Mouse (Mus musculus) telencephalon, adult 2 months (tissue): ENCODE data around the gene Klb.

ENCODE experiments used
- DNase-seq: peaks from one replicate; pipeline ENCODE4 v3.0.0-alpha.2; 2011; ENCODE audit warnings: low read depth, low spot score

Gene Klb

GRCm38 (mm10) chr5:65374746-65375145 lies 26.6 kb downstream of the Klb start:
- no peak for DNase-seq

- DNase-seq = no peak
Measured at GRCm38 (mm10) chr5:65385704-65386103, 37.6 kb downstream of the Klb start.

- no peak for DNase-seq
Measured at GRCm38 (mm10) chr5:65387008-65387867, 39.1 kb downstream of the Klb start.

- DNase-seq = peak; percentile 97
Measured at GRCm38 (mm10) chr5:65390648-65391644, 42.8 kb downstream of the Klb start, which contains the start of the genes Rpl9 and Lias. Gene Rpl9, minus strand, starts transcription at chr5:65391444. Gene Lias, plus strand, starts transcription at chr5:65391497.

GRCm38 (mm10) chr5:65391753-65392152 lies 43.6 kb downstream of the Klb start:
- DNase-seq = no peak

GRCm38 (mm10) chr5:65394425-65394824 lies 46.3 kb downstream of the Klb start:
- no peak for DNase-seq

- DNase-seq = peak; percentile 62
Measured at GRCm38 (mm10) chr5:65401251-65401994, 53.3 kb downstream of the Klb start.

GRCm38 (mm10) chr5:65407989-65408388 lies 59.9 kb downstream of the Klb start:
- no peak for DNase-seq

- no peak for DNase-seq
Measured at GRCm38 (mm10) chr5:65415653-65416458, 67.7 kb downstream of the Klb start.

- no peak for DNase-seq
Measured at GRCm38 (mm10) chr5:65419136-65419535, 71.0 kb downstream of the Klb start.

- DNase-seq = no peak
Measured at GRCm38 (mm10) chr5:65420822-65421221, 72.7 kb downstream of the Klb start.

GRCm38 (mm10) chr5:65422803-65423202 lies 74.7 kb downstream of the Klb start:
- no peak for DNase-seq

- DNase-seq = no peak
Measured at GRCm38 (mm10) chr5:65424215-65424614, 76.1 kb downstream of the Klb start.

- DNase-seq = no peak
Measured at GRCm38 (mm10) chr5:65425251-65425650, 77.1 kb downstream of the Klb start.

GRCm38 (mm10) chr5:65428321-65428720 lies 80.2 kb downstream of the Klb start:
- no peak for DNase-seq

GRCm38 (mm10) chr5:65429441-65429840 lies 81.3 kb downstream of the Klb start:
- DNase-seq = no peak
